Mouse (Mus musculus) brain, embryonic 14.5 days (tissue): Measurements from ENCODE around the gene Rapgef6.

Source experiments
- CTCF ChIP-seq: fragments of 200-500 bp; IDR thresholded peaks from 2 replicates; pipeline ENCODE4 v1.5.1; 2012; ENCODE audit warnings: inconsistent platforms, mild to moderate bottlenecking, moderate library complexity, borderline replicate concordance; ENCODE audit not compliant: insufficient read depth, insufficient read length; ENCODE audit errors: extremely low read depth
- POLR2A ChIP-seq: fragments of 200-500 bp; IDR thresholded peaks from 2 replicates; pipeline ENCODE4 v1.6.1; 2012; ENCODE audit warnings: mild to moderate bottlenecking, inconsistent platforms, borderline replicate concordance; ENCODE audit not compliant: poor library complexity, insufficient read depth, insufficient read length, severe bottlenecking; ENCODE audit errors: extremely low read depth

GRCm38 (mm10) chr11:54699972-54700371, 177.3 kb downstream of the Rapgef6 start:
- TF ChIP-seq POLR2A (no peak), CTCF (no peak)
